Mouse (Mus musculus): ENCODE results near the gene Ogn.

Gene Ogn

GRCm38 (mm10) chr13:49646019-49646418, 38.2 kb downstream of the Ogn start:
- no peak for DNase-seq

GRCm38 (mm10) chr13:49651136-49651535, 43.3 kb downstream of the Ogn start:
- no peak for DNase-seq

- DNase-seq, result no peak
These were observed 44.0 kb downstream of the Ogn start for GRCm38 (mm10) chr13:49651781-49652351.

GRCm38 (mm10) chr13:49652481-49653179, 44.8 kb downstream of the Ogn start, which contains the start of the genes Cenpp and Nol8:
TSS of gene Cenpp (minus strand) at chr13:49652785.
TSS of gene Nol8 (plus strand) at chr13:49653078.
- peak; percentile 100 for DNase-seq

- no peak for DNase-seq
These were observed 45.3 kb downstream of the Ogn start for GRCm38 (mm10) chr13:49653180-49653541.

Data from cerebellum, adult 8-10 months (tissue).